Mouse (Mus musculus): ENCODE measurements around the gene Sp140.
"Not testable (repeated sequence)": the region's sequence is repeated elsewhere in the genome, so short reads cannot be mapped to it uniquely, and the experiment has no call there.

Gene Sp140

GRCm38 (mm10) chr1:85600078-85600477, at the start of gene Sp140:
Gene Sp140, plus strand, starts transcription at chr1:85600378.
- DNase-seq (ENCODE audit: low spot score), result not testable (repeated sequence)

GRCm38 (mm10) chr1:85555261-85555660, 44.9 kb upstream of the Sp140 start:
- not testable (repeated sequence) for DNase-seq (ENCODE audit: low spot score)

GRCm38 (mm10) chr1:85573554-85573953, 26.6 kb upstream of the Sp140 start:
- DNase-seq (ENCODE audit: low spot score), result not testable (repeated sequence)

GRCm38 (mm10) chr1:85575376-85575775, 24.8 kb upstream of the Sp140 start, which contains the start of gene G530012D18Rik:
Gene G530012D18Rik, plus strand, starts transcription at chr1:85575676.
- DNase-seq (ENCODE audit: low spot score), result not testable (repeated sequence)

GRCm38 (mm10) chr1:85578372-85579010, 21.7 kb upstream of the Sp140 start:
- not testable (repeated sequence) for DNase-seq (ENCODE audit: low spot score)

- DNase-seq (ENCODE audit: low spot score), result not testable (repeated sequence)
Measured at GRCm38 (mm10) chr1:85579199-85580147, 20.7 kb upstream of the Sp140 start.

- not testable (repeated sequence) for DNase-seq (ENCODE audit: low spot score)
Measured at GRCm38 (mm10) chr1:85580148-85580534, 20.0 kb upstream of the Sp140 start.

GRCm38 (mm10) chr1:85580578-85580977, 19.6 kb upstream of the Sp140 start:
- not testable (repeated sequence) for DNase-seq (ENCODE audit: low spot score)

- DNase-seq (ENCODE audit: low spot score), result not testable (repeated sequence)
Measured at GRCm38 (mm10) chr1:85581518-85581917, 18.7 kb upstream of the Sp140 start.

- DNase-seq (ENCODE audit: low spot score), result not testable (repeated sequence)
Measured at GRCm38 (mm10) chr1:85588697-85589096, 11.5 kb upstream of the Sp140 start.

- DNase-seq (ENCODE audit: low spot score), result not testable (repeated sequence)
Measured at GRCm38 (mm10) chr1:85592526-85592925, 7.7 kb upstream of the Sp140 start.

- DNase-seq (ENCODE audit: low spot score), result not testable (repeated sequence)
Measured at GRCm38 (mm10) chr1:85598271-85599012, 1.7 kb upstream of the Sp140 start, which contains the start of gene Sp110. Gene Sp110, minus strand, starts transcription at chr1:85598817.

GRCm38 (mm10) chr1:85600794-85601193, 616 bp downstream of the Sp140 start:
- not testable (repeated sequence) for DNase-seq (ENCODE audit: low spot score)

- not testable (repeated sequence) for DNase-seq (ENCODE audit: low spot score)
Measured at GRCm38 (mm10) chr1:85604341-85604740, 4.2 kb downstream of the Sp140 start.

GRCm38 (mm10) chr1:85608361-85608760, 8.2 kb downstream of the Sp140 start:
- DNase-seq (ENCODE audit: low spot score), result not testable (repeated sequence)

GRCm38 (mm10) chr1:85610581-85610980, 10.4 kb downstream of the Sp140 start:
- DNase-seq (ENCODE audit: low spot score), result not testable (repeated sequence)

GRCm38 (mm10) chr1:85615096-85615495, 14.9 kb downstream of the Sp140 start:
- not testable (repeated sequence) for DNase-seq (ENCODE audit: low spot score)

- DNase-seq (ENCODE audit: low spot score), result not testable (repeated sequence)
Measured at GRCm38 (mm10) chr1:85615819-85616218, 15.6 kb downstream of the Sp140 start.

GRCm38 (mm10) chr1:85617161-85617560, 17.0 kb downstream of the Sp140 start:
- DNase-seq (ENCODE audit: low spot score), result not testable (repeated sequence)

GRCm38 (mm10) chr1:85618689-85619088, 18.5 kb downstream of the Sp140 start:
- DNase-seq (ENCODE audit: low spot score), result not testable (repeated sequence)

GRCm38 (mm10) chr1:85636936-85637335, 36.8 kb downstream of the Sp140 start:
- not testable (repeated sequence) for DNase-seq (ENCODE audit: low spot score)

GRCm38 (mm10) chr1:85638144-85638543, 38.0 kb downstream of the Sp140 start:
- not testable (repeated sequence) for DNase-seq (ENCODE audit: low spot score)

Measured in ovary, postnatal 14 days (tissue).